In the genomic region with DNA sequence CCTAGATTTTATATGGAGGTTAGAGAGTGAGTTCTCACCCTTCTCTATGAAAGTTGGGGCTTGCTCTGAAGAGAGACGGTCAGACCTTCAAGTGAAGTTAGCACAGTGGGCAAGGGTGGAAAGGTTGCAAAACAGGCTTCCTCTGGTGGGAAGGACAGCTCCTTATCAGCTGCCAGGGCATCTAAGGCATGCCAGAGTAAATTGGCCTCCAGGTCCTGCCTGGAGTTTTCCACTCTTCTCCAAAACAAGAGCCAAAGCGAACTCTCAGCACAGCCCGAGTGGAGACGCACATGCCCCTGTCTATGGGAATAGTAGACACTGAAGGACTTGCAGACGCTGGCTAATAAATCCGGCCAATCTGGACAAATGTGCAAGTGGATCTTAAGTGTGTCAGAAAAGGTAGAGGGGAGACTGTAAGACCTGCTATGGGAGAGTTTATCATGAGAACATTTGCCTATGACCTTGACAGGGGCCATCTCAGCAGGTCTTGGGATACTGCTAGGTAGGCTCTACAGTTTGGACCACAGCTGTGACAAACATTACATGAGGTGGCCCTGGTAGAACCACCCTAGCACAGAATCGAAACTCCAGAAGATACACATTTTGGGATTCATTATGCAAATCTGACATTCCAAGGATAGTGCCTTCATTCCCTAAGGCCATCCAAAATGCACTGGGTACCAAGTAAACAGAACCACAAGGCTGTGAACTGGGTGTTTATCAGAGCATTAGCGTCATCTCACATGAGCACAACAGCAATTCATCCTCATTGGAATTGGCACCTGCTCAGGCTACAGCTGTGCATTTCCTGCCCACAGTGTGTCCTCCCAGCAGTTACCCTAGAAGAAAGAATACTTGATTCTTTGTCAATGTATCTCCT, we compare ENCODE assay signal across 10 mouse cellular contexts. TPM values are rescaled to one million over a fixed set of nuclear protein-coding genes. Genes with fewer than 3 reads are reported as not detected.
DNase-seq lines count a peak whose midpoint lies in the region; ATAC-seq and TF ChIP-seq lines count a peak whose summit lies in the region.
"Had no signal": no experiment of that assay in that cellular context is flagged by ENCODE, and none has a peak within 500 bp of the region (broad histone marks: within the 10 kb centered on the region; RNA-seq: fewer than 3 reads in every experiment).

No protein-coding gene starts in this region.

- H3K27ac ChIP-seq in heart, embryonic 12.5 days (ENCODE audit: poor library complexity, severe bottlenecking) = 0 out of 2 replicates have a peak overlapping the region, but pooled peaks have one; percentile 2
- H3K27ac ChIP-seq in heart, adult 2 months = no peak overlapping the region
- H3K27ac ChIP-seq in lung, postnatal 0 days (ENCODE audit: low read length) = peak overlapping the region; percentile 38; the same call in 1 of the 2 replicates
- peak overlapping the region; percentile 92 for H3K27ac ChIP-seq in brown adipose tissue, adult 24 weeks (replicated peaks; ENCODE audit: low read depth, low read length)
- no peak overlapping the region for H3K27ac ChIP-seq in midbrain, postnatal 0 days (ENCODE audit: low read depth, low read length)
- H3K27ac ChIP-seq: lung, embryonic 15.5 days had no signal

- no peak overlapping the region for H3K4me2 ChIP-seq in heart, embryonic 12.5 days
- H3K4me2 ChIP-seq in lung, postnatal 0 days (replicated peaks; ENCODE audit: low read depth, low read length) = no peak overlapping the region
- no peak overlapping the region for H3K4me2 ChIP-seq in midbrain, postnatal 0 days (ENCODE audit: low read depth, low read length, poor library complexity, severe bottlenecking)
- H3K4me2 ChIP-seq: lung, embryonic 15.5 days had no signal

- H3K36me3 ChIP-seq in heart, embryonic 12.5 days = peaks cover 43% of the 10 kb centered on the region
- peaks cover 4% of the 10 kb centered on the region; the same call in 1 of the 2 replicates for H3K36me3 ChIP-seq in heart, adult 2 months (ENCODE audit: control insufficient read depth, insufficient read depth, low read length)
- peaks cover 20% of the 10 kb centered on the region; the same call in 1 of the 2 replicates for H3K36me3 ChIP-seq in lung, postnatal 0 days (ENCODE audit: insufficient read depth, low read length)
- peaks cover 50% of the 10 kb centered on the region for H3K36me3 ChIP-seq in midbrain, postnatal 0 days (ENCODE audit: insufficient read depth, low read length)

- TF ChIP-seq CTCF in heart, adult 2 months (IDR thresholded peaks at IDR 0.05) = no peak
- no peak for TF ChIP-seq CTCF in lung, postnatal 0 days (IDR thresholded peaks at IDR 0.05)
- no peak for TF ChIP-seq CTCF in midbrain, postnatal 0 days (IDR thresholded peaks at IDR 0.05)

- 0 out of 2 replicates have a peak, but pooled peaks cover 6% of the 10 kb centered on the region for H3K4me1 ChIP-seq in heart, embryonic 12.5 days (replicated peaks)
- no peaks in the 10 kb centered on the region for H3K4me1 ChIP-seq in heart, adult 2 months (ENCODE audit: control insufficient read depth, insufficient read depth, low read length)
- H3K4me1 ChIP-seq in lung, postnatal 0 days (ENCODE audit: insufficient read depth, low read depth, low read length) = no peaks in the 10 kb centered on the region; the same call in 1 of the 2 replicates
- H3K4me1 ChIP-seq in brown adipose tissue, adult 24 weeks (ENCODE audit: control insufficient read depth, insufficient read depth, insufficient read length, low read length) = peaks cover 16% of the 10 kb centered on the region; the same call in 1 of the 2 replicates
- H3K4me1 ChIP-seq in midbrain, postnatal 0 days (ENCODE audit: insufficient read depth, low read length) = no peaks in the 10 kb centered on the region
- H3K4me1 ChIP-seq: lung, embryonic 15.5 days had no signal

- H3K9me3 ChIP-seq in heart, embryonic 12.5 days (replicated peaks) = no peaks in the 10 kb centered on the region
- no peaks in the 10 kb centered on the region for H3K9me3 ChIP-seq in lung, postnatal 0 days (ENCODE audit: low read length)
- H3K9me3 ChIP-seq in midbrain, postnatal 0 days (ENCODE audit: low read length) = no peaks in the 10 kb centered on the region
- H3K9me3 ChIP-seq: lung, embryonic 15.5 days had no signal

- no peak for ATAC-seq in heart, embryonic 12.5 days (ENCODE audit: insufficient number of reproducible peaks, low FRiP score)
- ATAC-seq in lung, postnatal 0 days = peak; percentile 34; the same call in 1 of the 2 replicates
- ATAC-seq in midbrain, postnatal 0 days (ENCODE audit: low FRiP score) = peak; percentile 47; the same call in 1 of the 2 replicates

- WGBS in heart, embryonic 12.5 days = 79% methylated on average over 8 of the region's 8 CpGs
- 71% methylated on average over 8 of the region's 8 CpGs for WGBS in heart, adult 2 months
- WGBS in lung, postnatal 0 days = 66% methylated on average over 8 of the region's 8 CpGs
- 87% methylated on average over 8 of the region's 8 CpGs for WGBS in midbrain, postnatal 0 days

- no peak for TF ChIP-seq POLR2A in heart, adult 2 months (IDR thresholded peaks at IDR 0.05; ENCODE audit: insufficient read depth, low read depth, low read length)

- H3K79me2 ChIP-seq in heart, adult 2 months (replicated peaks; ENCODE audit: control insufficient read depth, insufficient read depth, low read length) = no peaks in the 10 kb centered on the region

- H3K27me3 ChIP-seq in heart, embryonic 12.5 days (replicated peaks) = no peaks in the 10 kb centered on the region
- no peaks in the 10 kb centered on the region for H3K27me3 ChIP-seq in heart, adult 2 months (ENCODE audit: control insufficient read depth, insufficient read depth, low read length)
- no peaks in the 10 kb centered on the region for H3K27me3 ChIP-seq in lung, postnatal 0 days (replicated peaks; ENCODE audit: insufficient read depth, low read length)
- H3K27me3 ChIP-seq in midbrain, postnatal 0 days (ENCODE audit: insufficient read depth, low read length) = no peaks in the 10 kb centered on the region
- H3K27me3 ChIP-seq: lung, embryonic 15.5 days had no signal

- no peak overlapping the region for H3K4me3 ChIP-seq in heart, embryonic 12.5 days
- H3K4me3 ChIP-seq in heart, adult 2 months = no peak overlapping the region
- no peak overlapping the region for H3K4me3 ChIP-seq in lung, postnatal 0 days (ENCODE audit: low read depth, low read length)
- H3K4me3 ChIP-seq in brown adipose tissue, adult 24 weeks (ENCODE audit: insufficient read depth, low read depth, low read length) = no peak overlapping the region
- H3K4me3 ChIP-seq in midbrain, postnatal 0 days (ENCODE audit: low read depth, low read length) = no peak overlapping the region
- H3K4me3 ChIP-seq: lung, embryonic 15.5 days had no signal

- no peak overlapping the region for H3K9ac ChIP-seq in heart, embryonic 12.5 days
- no peak overlapping the region for H3K9ac ChIP-seq in heart, adult 2 months (ENCODE audit: low read depth, low read length)
- H3K9ac ChIP-seq in lung, postnatal 0 days (replicated peaks; ENCODE audit: low read depth) = no peak overlapping the region
- no peak overlapping the region for H3K9ac ChIP-seq in midbrain, postnatal 0 days (replicated peaks; ENCODE audit: low read length, poor library complexity, severe bottlenecking)
- H3K9ac ChIP-seq: lung, embryonic 15.5 days had no signal

- TF ChIP-seq EP300 in heart, adult 2 months (IDR thresholded peaks at IDR 0.05; ENCODE audit: insufficient read depth, low read depth, low read length) = no peak
- no peak for TF ChIP-seq EP300 in lung, postnatal 0 days (IDR thresholded peaks at IDR 0.05)

- no peak for DNase-seq in heart, adult 2 months
- no peak for DNase-seq in lung, postnatal 0 days (ENCODE audit: low spot score)
- no peak for DNase-seq in lung, postnatal 10 days
- DNase-seq in midbrain, postnatal 0 days (ENCODE audit: low spot score) = no peak
- no peak for DNase-seq in layer of hippocampus, adult 9-11 months
- DNase-seq in cerebellum, adult 9-11 months = no peak
- DNase-seq: cerebellum, adult 18-20 months had no signal

- intact Hi-C loops in heart, adult 2 months (cut with DNase I) = no loop called here

RNA-seq across cellular contexts. Expression of a gene that starts 19.4 kb away (rescaled TPM):
- polyA plus RNA-seq in heart, embryonic 12.5 days (2016; fragmentation: Nextera tagmentation; extraction: Ambion mirVana) = 108 and 111 TPM in 2 replicates
- total RNA-seq in heart, adult 2 months (2021) = 10 to 100 TPM; 34.9 to 35.4 TPM
- polyA plus RNA-seq in heart, adult 2 months (2012; rRNA removed) = 16.7 and 29.0 TPM in 2 replicates
- polyA plus RNA-seq in lung, postnatal 0 days (2015; fragmentation: Nextera tagmentation; extraction: Ambion mirVana) = 95.4 and 118 TPM in 2 replicates
- 191 and 228 TPM in 2 replicates for polyA plus RNA-seq in brown adipose tissue, adult 24 weeks (2012; ENCODE audit: insufficient read depth, insufficient read length, missing spikeins)
- total RNA-seq in midbrain, postnatal 0 days (2014; rRNA removed) = 291 and 374 TPM in 2 replicates
- polyA plus RNA-seq in midbrain, postnatal 0 days (2015; fragmentation: Nextera tagmentation; extraction: Ambion mirVana) = 416 and 428 TPM in 2 replicates

RNA-seq across cellular contexts. Expression of a gene that starts 46.1 kb away (rescaled TPM):
- 0.47 and 0.85 TPM in 2 replicates for polyA plus RNA-seq in heart, embryonic 12.5 days (2016; fragmentation: Nextera tagmentation; extraction: Ambion mirVana)
- 1 to 10 TPM; 1.2 to 1.8 TPM for total RNA-seq in heart, adult 2 months (2021)
- 0.64 and 1.2 TPM in 2 replicates for polyA plus RNA-seq in heart, adult 2 months (2012; rRNA removed)
- 0.63 and 0.76 TPM in 2 replicates for polyA plus RNA-seq in lung, postnatal 0 days (2015; fragmentation: Nextera tagmentation; extraction: Ambion mirVana)
- polyA plus RNA-seq in brown adipose tissue, adult 24 weeks (2012; ENCODE audit: insufficient read depth, insufficient read length, missing spikeins) = 1.7 and 3.0 TPM in 2 replicates
- 9.5 and 10.3 TPM in 2 replicates for total RNA-seq in midbrain, postnatal 0 days (2014; rRNA removed)
- polyA plus RNA-seq in midbrain, postnatal 0 days (2015; fragmentation: Nextera tagmentation; extraction: Ambion mirVana) = 8.6 and 8.7 TPM in 2 replicates

Comparison
In these comparisons a context has a peak if more than half of its experiments do, and no peak if none do; other contexts are left out.
1. H3K27ac ChIP-seq: peak in heart, embryonic 12.5 days (single experiment), lung, postnatal 0 days (single experiment) and brown adipose tissue, adult 24 weeks (single experiment); none in heart, adult 2 months (single experiment) and midbrain, postnatal 0 days (single experiment).